Mouse (Mus musculus): ENCODE results near the gene Notch3. TPM values are rescaled to one million over a fixed set of nuclear protein-coding genes. Genes with fewer than 3 reads are reported as not detected.
"Not testable (repeated sequence)": the region's sequence is repeated elsewhere in the genome, so short reads cannot be mapped to it uniquely, and the experiment has no call there.

Notch3 gene
- polyA plus RNA-seq, 1 experiment from 2014 or later, result 0.20 TPM

GRCm38 (mm10) chr17:32118484-32118883 is 48.2 kb downstream of the Notch3 start:
- peaks cover 57% of the 10 kb centered on the region for H3K4me1 ChIP-seq (ENCODE audit: insufficient read depth)
- TF ChIP-seq EP300 (IDR thresholded peaks at IDR 0.05; ENCODE audit: low read depth) (no peak), CTCF (IDR thresholded peaks at IDR 0.05; ENCODE audit: low read depth) (peak; percentile 29)
- H3K27me3 ChIP-seq (ENCODE audit: insufficient read depth, low read length), result no peaks in the 10 kb centered on the region
- ATAC-seq (no peak), DNase-seq (no peak)
- peak overlapping the region; percentile 25 for H3K4me3 ChIP-seq (ENCODE audit: low read depth, low read length)
- 42% methylated on average over 3 of the region's 3 CpGs for WGBS (ENCODE audit: insufficient replicate concordance)
- H3K27ac ChIP-seq (ENCODE audit: low read depth), result no peak overlapping the region
- peak overlapping the region; percentile 63 for H3K4me2 ChIP-seq (ENCODE audit: low read depth, low read length)
- no peaks in the 10 kb centered on the region for H3K36me3 ChIP-seq (replicated peaks; ENCODE audit: insufficient read depth, low read length)
- peak overlapping the region; percentile 39 for H3K9ac ChIP-seq (replicated peaks)
- no peaks in the 10 kb centered on the region for H3K9me3 ChIP-seq (ENCODE audit: low read length)

GRCm38 (mm10) chr17:32117872-32118421 is 48.7 kb downstream of the Notch3 start:
- 14% methylated on average over 11 of the region's 13 CpGs for whole genome bisulfite sequencing (ENCODE audit: insufficient replicate concordance)
- H3K4me3 ChIP-seq (ENCODE audit: low read depth, low read length), result peak overlapping the region; percentile 25
- H3K4me1 ChIP-seq (ENCODE audit: insufficient read depth), result peaks cover 62% of the 10 kb centered on the region
- H3K27ac ChIP-seq (ENCODE audit: low read depth), result peak overlapping the region; percentile 51; the same call in 1 of the 2 replicates
- H3K4me2 ChIP-seq (ENCODE audit: low read depth, low read length), result peak overlapping the region; percentile 63
- H3K27me3 ChIP-seq (ENCODE audit: insufficient read depth, low read length); H3K9me3 ChIP-seq (ENCODE audit: low read length); H3K36me3 ChIP-seq (replicated peaks; ENCODE audit: insufficient read depth, low read length): not testable (repeated sequence)
- H3K9ac ChIP-seq (replicated peaks), result peak overlapping the region; percentile 39
- DNase-seq (peak; percentile 67), ATAC-seq (peak; percentile 71)

GRCm38 (mm10) chr17:32117287-32117871 is 49.3 kb downstream of the Notch3 start:
- 52% methylated on average over 4 of the region's 5 CpGs for WGBS (ENCODE audit: insufficient replicate concordance)
- no peak overlapping the region for H3K4me3 ChIP-seq (ENCODE audit: low read depth, low read length)
- ATAC-seq, result no peak; the same call in 1 of the 2 replicates
- H3K27ac ChIP-seq (ENCODE audit: low read depth), result no peak overlapping the region
- TF ChIP-seq EP300 (IDR thresholded peaks at IDR 0.05; ENCODE audit: low read depth) (no peak), CTCF (IDR thresholded peaks at IDR 0.05; ENCODE audit: low read depth) (no peak)
- H3K9me3 ChIP-seq (ENCODE audit: low read length), result no peaks in the 10 kb centered on the region
- no peaks in the 10 kb centered on the region for H3K27me3 ChIP-seq (ENCODE audit: insufficient read depth, low read length)
- peaks cover 61% of the 10 kb centered on the region for H3K4me1 ChIP-seq (ENCODE audit: insufficient read depth)
- no peaks in the 10 kb centered on the region for H3K36me3 ChIP-seq (replicated peaks; ENCODE audit: insufficient read depth, low read length)
- DNase-seq, result peak; percentile 36
- H3K9ac ChIP-seq (replicated peaks), result peak overlapping the region; percentile 21; the same call in 1 of the 2 replicates
- peak overlapping the region; percentile 10; the same call in 1 of the 2 replicates for H3K4me2 ChIP-seq (ENCODE audit: low read depth, low read length)

GRCm38 (mm10) chr17:32116586-32117286 is 49.9 kb downstream of the Notch3 start:
- DNase-seq (no peak), ATAC-seq (no peak)
- Histone ChIP-seq H3K4me3 (ENCODE audit: low read depth, low read length) (no peak overlapping the region), H3K27me3 (ENCODE audit: insufficient read depth, low read length) (no peaks in the 10 kb centered on the region), H3K4me1 (ENCODE audit: insufficient read depth) (peaks cover 54% of the 10 kb centered on the region), H3K27ac (ENCODE audit: low read depth) (no peak overlapping the region), H3K9ac (replicated peaks) (no peak overlapping the region), H3K9me3 (ENCODE audit: low read length) (no peaks in the 10 kb centered on the region), H3K4me2 (ENCODE audit: low read depth, low read length) (0 out of 2 replicates have a peak overlapping the region, but pooled peaks have one; percentile 10), H3K36me3 (replicated peaks; ENCODE audit: insufficient read depth, low read length) (no peaks in the 10 kb centered on the region)
- 74% methylated on average over 6 of the region's 6 CpGs for WGBS (ENCODE audit: insufficient replicate concordance)
- no peak for TF ChIP-seq EP300 (IDR thresholded peaks at IDR 0.05; ENCODE audit: low read depth)
- TF ChIP-seq CTCF (IDR thresholded peaks at IDR 0.05; ENCODE audit: low read depth), result 0 out of 2 replicates have a peak, but pooled peaks have one; percentile 7

GRCm38 (mm10) chr17:32114486-32114885 is 52.2 kb downstream of the Notch3 start:
- Histone ChIP-seq H3K4me1 (ENCODE audit: insufficient read depth) (peaks cover 71% of the 10 kb centered on the region), H3K27ac (ENCODE audit: low read depth) (peak overlapping the region; percentile 61; the same call in 1 of the 2 replicates), H3K4me2 (ENCODE audit: low read depth, low read length) (peak overlapping the region; percentile 87), H3K9ac (replicated peaks) (peak overlapping the region; percentile 65), H3K4me3 (ENCODE audit: low read depth, low read length) (peak overlapping the region; percentile 58)
- H3K9me3 ChIP-seq (ENCODE audit: low read length); H3K27me3 ChIP-seq (ENCODE audit: insufficient read depth, low read length); ATAC-seq; H3K36me3 ChIP-seq (replicated peaks; ENCODE audit: insufficient read depth, low read length); DNase-seq: not testable (repeated sequence)
- 41% methylated on average over 3 of the region's 5 CpGs for WGBS (ENCODE audit: insufficient replicate concordance)

Data from liver, postnatal 0 days (tissue).